Mouse (Mus musculus) heart, postnatal 10 days (tissue): ENCODE data around the gene Lrrfip1. TPM values are rescaled to one million over a fixed set of nuclear protein-coding genes. Genes with fewer than 3 reads are reported as not detected.
A peak's percentile ranks its signal among the peaks of the same experiment; 100 is the strongest.

ENCODE experiments used
- DNase-seq, 2 experiments: peaks; one replicate each; pipeline ENCODE4 v3.0.0; 2021
- intact Hi-C: fragments of 180-260 bp; cut with DNase I; formaldehyde crosslinking; loops from one replicate; pipeline ENCODE4 v1.15.1; 2025
- total RNA-seq, 2 experiments: library from RNA; stranded (reverse); gene quantifications; 2 replicates each; pipeline ENCODE4 v1.2.3; 2021

Gene Lrrfip1
- total RNA-seq, 2 experiments from 2014 or later: 172 to 186 TPM

- intact Hi-C loops: loop anchor here (5.0 kb wide), 1 partner anchor 49 kb away; no protein-coding TSS in a partner anchor
- no peak for DNase-seq
These were observed 53.0 kb downstream of the Lrrfip1 start for GRCm38 (mm10) chr1:91051461-91052094.

GRCm38 (mm10) chr1:91052747-91053181 lies 54.2 kb downstream of the Lrrfip1 start:
- DNase-seq: peak; percentile 95
- intact Hi-C loops: loop anchor here (5.0 kb wide), 1 partner anchor 50 kb away; no protein-coding TSS in a partner anchor

- intact Hi-C loops: loop anchor here (5.0 kb wide), 1 partner anchor 51 kb away; no protein-coding TSS in a partner anchor
- DNase-seq: peak; percentile 67 to 71
These were observed 54.9 kb downstream of the Lrrfip1 start for GRCm38 (mm10) chr1:91053218-91054073.

- intact Hi-C loops: loop anchor here (5.0 kb wide), 1 partner anchor 52 kb away; no protein-coding TSS in a partner anchor
- DNase-seq: no peak
These were observed 55.5 kb downstream of the Lrrfip1 start for GRCm38 (mm10) chr1:91054074-91054471.

GRCm38 (mm10) chr1:91054815-91055214 lies 56.3 kb downstream of the Lrrfip1 start:
- intact Hi-C loops: loop anchor here (5.0 kb wide), 2 partner anchors 42 to 53 kb away; no protein-coding TSS in a partner anchor
- no peak for DNase-seq

GRCm38 (mm10) chr1:91055744-91056143 lies 57.2 kb downstream of the Lrrfip1 start:
- DNase-seq: no peak
- intact Hi-C loops: loop anchor here (5.0 kb wide), 1 partner anchor 42 kb away; no protein-coding TSS in a partner anchor

- intact Hi-C loops: loop anchor here (5.0 kb wide), 1 partner anchor 41 kb away; no protein-coding TSS in a partner anchor
- no peak for DNase-seq
These were observed 57.9 kb downstream of the Lrrfip1 start for GRCm38 (mm10) chr1:91056416-91056815.

GRCm38 (mm10) chr1:91057311-91058245 lies 59.0 kb downstream of the Lrrfip1 start:
- peak in 1 of 2 experiments; percentile 33 for DNase-seq

GRCm38 (mm10) chr1:91058251-91058650 lies 59.7 kb downstream of the Lrrfip1 start:
- intact Hi-C loops: loop anchor here (5.0 kb wide), 1 partner anchor 39 kb away; no protein-coding TSS in a partner anchor
- no peak for DNase-seq

More at GRCm38 (mm10) chr1:91057311-91058245, 59.0 kb downstream of the Lrrfip1 start:
- intact Hi-C loops: loop anchor here (5.0 kb wide), 1 partner anchor 40 kb away; no protein-coding TSS in a partner anchor

- DNase-seq: no peak
- intact Hi-C loops: loop anchor here (5.0 kb wide), 1 partner anchor 37 kb away; no protein-coding TSS in a partner anchor
These were observed 61.5 kb downstream of the Lrrfip1 start for GRCm38 (mm10) chr1:91059792-91060604.

GRCm38 (mm10) chr1:91061105-91061504 lies 62.6 kb downstream of the Lrrfip1 start:
- intact Hi-C loops: no loop called here

GRCm38 (mm10) chr1:91062363-91062762 lies 63.8 kb downstream of the Lrrfip1 start:
- intact Hi-C loops: no loop called here
- DNase-seq: peak in 1 of 2 experiments; percentile 65

More at GRCm38 (mm10) chr1:91061105-91061504, 62.6 kb downstream of the Lrrfip1 start:
- DNase-seq: peak in 1 of 2 experiments; percentile 48

- intact Hi-C loops: no loop called here
- no peak for DNase-seq
These were observed 65.5 kb downstream of the Lrrfip1 start for GRCm38 (mm10) chr1:91064053-91064452.

GRCm38 (mm10) chr1:91064903-91065525 lies 66.5 kb downstream of the Lrrfip1 start:
- intact Hi-C loops: no loop called here
- DNase-seq: peak; percentile 73 to 83

- intact Hi-C loops: no loop called here
- no peak for DNase-seq
These were observed 67.5 kb downstream of the Lrrfip1 start for GRCm38 (mm10) chr1:91066061-91066460.

GRCm38 (mm10) chr1:91066599-91066998 lies 68.1 kb downstream of the Lrrfip1 start:
- intact Hi-C loops: no loop called here
- DNase-seq: no peak

GRCm38 (mm10) chr1:91067716-91068115 lies 69.2 kb downstream of the Lrrfip1 start:
- intact Hi-C loops: no loop called here

GRCm38 (mm10) chr1:91069575-91069974 lies 71.0 kb downstream of the Lrrfip1 start:
- intact Hi-C loops: no loop called here
- no peak for DNase-seq

More at GRCm38 (mm10) chr1:91067716-91068115, 69.2 kb downstream of the Lrrfip1 start:
- DNase-seq: no peak
